Mouse (Mus musculus) stomach, embryonic 15.5 days (tissue): Measurements from ENCODE around the gene Trp53i11. TPM values are rescaled to one million over a fixed set of nuclear protein-coding genes. Genes with fewer than 3 reads are reported as not detected.

Source experiments
- ATAC-seq: fragments of 200-750 bp; cut with Nextera tagmentation; 2 replicates; pipeline ENCODE4 v1.8.0; 2017; ENCODE audit warnings: low read depth, moderate number of reproducible peaks, moderate TSS enrichment; ENCODE audit not compliant: insufficient read depth, low FRiP score
- H3K27ac ChIP-seq: fragments of 300-500 bp; sonication (generic); 2 replicates; pipeline ENCODE4 v1.5.1; 2015; ENCODE audit warnings: mild to moderate bottlenecking, inconsistent platforms
- H3K27me3 ChIP-seq: fragments of 300-500 bp; sonication (generic); replicated peaks from 2 replicates; pipeline ENCODE4 v1.6.1; 2015; ENCODE audit warnings: inconsistent platforms
- H3K36me3 ChIP-seq: fragments of 300-500 bp; sonication (generic); 2 replicates; pipeline ENCODE4 v1.6.1; 2015; ENCODE audit warnings: inconsistent platforms
- H3K4me1 ChIP-seq: fragments of 300-500 bp; sonication (generic); 2 replicates; pipeline ENCODE4 v1.6.1; 2015; ENCODE audit warnings: inconsistent platforms
- H3K4me2 ChIP-seq: fragments of 300-500 bp; sonication (generic); 2 replicates; pipeline ENCODE4 v1.6.1; 2015; ENCODE audit warnings: mild to moderate bottlenecking, inconsistent platforms
- H3K4me3 ChIP-seq: fragments of 300-500 bp; sonication (generic); replicated peaks from 2 replicates; pipeline ENCODE4 v1.5.1; 2015; ENCODE audit warnings: inconsistent platforms
- H3K9ac ChIP-seq: fragments of 300-500 bp; sonication (generic); 2 replicates; pipeline ENCODE4 v1.6.1; 2015; ENCODE audit warnings: inconsistent platforms
- H3K9me3 ChIP-seq: fragments of 300-500 bp; sonication (generic); 2 replicates; pipeline ENCODE4 v1.6.1; 2016; ENCODE audit warnings: inconsistent platforms
- WGBS: fragments of 180-500 bp; shearing (Covaris S2); methylation state at CpG from one replicate; pipeline ENCODE4 v1.1.7; 2015; 5-methylcytosine and 5-hydroxymethylcytosine counted together
- polyA plus RNA-seq: library from polyadenylated mRNA; unstranded; fragments of >200 nt; fragmentation: Nextera tagmentation; extraction: Ambion mirVana; gene quantifications from 2 replicates; pipeline ENCODE4 v1.2.1, GENCODE M21; 2015

Gene Trp53i11
- polyA plus RNA-seq, 1 experiment from 2014 or later, result 29.3 TPM

DNA sequence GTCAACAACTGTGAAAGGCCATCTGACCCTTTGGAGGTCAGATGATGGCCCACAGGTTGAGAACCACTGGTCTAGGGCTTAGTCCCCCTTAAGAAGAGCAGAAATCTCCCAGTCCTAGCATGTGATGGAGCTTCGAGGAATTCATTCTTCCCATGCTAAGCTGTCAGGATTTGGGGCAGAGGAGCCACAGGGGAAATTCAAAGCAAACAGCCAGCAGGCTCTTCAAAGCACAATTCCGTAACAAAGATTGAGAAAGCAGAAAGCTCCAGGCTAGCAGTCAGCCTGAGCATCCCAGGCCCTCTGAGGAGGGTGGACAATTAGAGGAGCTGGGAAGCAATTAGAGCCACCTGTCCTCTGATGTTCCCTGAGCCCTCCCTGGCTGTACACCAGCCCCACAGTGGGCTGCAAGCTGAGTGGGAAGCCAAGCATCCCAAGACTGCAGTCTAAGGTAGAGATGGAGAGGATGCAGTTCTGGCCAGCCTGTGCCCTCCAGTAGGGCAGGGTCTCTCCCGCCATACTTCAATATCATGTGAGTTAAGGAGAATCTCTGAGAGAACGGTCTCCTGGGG, 26.8 kb upstream of the Trp53i11 start:
- Histone ChIP-seq H3K4me3 (no peak overlapping the region), H3K36me3 (no peaks in the 10 kb centered on the region), H3K27me3 (no peaks in the 10 kb centered on the region), H3K4me1 (peaks cover 18% of the 10 kb centered on the region; the same call in 1 of the 2 replicates), H3K27ac (no peak overlapping the region), H3K9me3 (no peaks in the 10 kb centered on the region), H3K4me2 (no peak overlapping the region), H3K9ac (no peak overlapping the region)
- no peak for ATAC-seq
- 83% methylated on average over 4 of the region's 4 CpGs for WGBS

DNA sequence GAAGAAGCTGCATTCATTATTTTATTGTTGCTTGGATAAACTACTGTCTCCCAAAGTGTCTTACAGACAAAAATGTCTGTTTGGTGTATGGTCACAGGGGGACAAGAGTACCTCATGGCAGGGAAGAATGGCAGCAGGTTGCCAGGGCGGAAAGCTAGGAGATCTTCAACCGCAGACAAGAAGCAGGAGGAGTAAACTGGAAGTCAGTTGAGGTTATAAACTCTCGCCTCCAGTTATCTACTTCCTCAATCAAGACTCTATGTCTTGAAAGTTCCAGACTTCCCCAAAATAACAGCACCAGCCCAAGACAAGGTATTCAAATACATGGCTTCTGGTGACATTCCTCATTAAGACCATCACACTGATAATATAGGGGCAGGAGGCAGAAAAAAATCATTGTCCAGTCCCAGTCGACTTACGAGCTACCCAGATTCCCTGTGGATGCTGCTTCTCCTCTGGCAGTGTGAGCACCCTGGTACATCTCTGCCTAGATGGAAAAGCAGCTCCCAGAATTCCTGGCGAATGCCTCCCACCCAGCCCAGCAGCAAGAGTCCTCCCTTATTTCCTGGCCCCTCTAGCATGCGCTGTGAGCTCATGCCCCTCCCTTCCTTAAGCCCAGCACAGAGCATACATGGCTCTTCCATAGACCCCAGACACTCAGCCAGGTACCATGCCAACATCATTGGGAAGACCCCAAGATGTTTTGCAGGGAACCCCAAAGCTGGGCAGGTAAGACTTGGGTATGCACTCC, 25.3 kb upstream of the Trp53i11 start:
- Histone ChIP-seq H3K27ac (no peak overlapping the region), H3K9ac (no peak overlapping the region), H3K27me3 (no peaks in the 10 kb centered on the region), H3K36me3 (no peaks in the 10 kb centered on the region), H3K4me1 (peaks cover 18% of the 10 kb centered on the region; the same call in 1 of the 2 replicates), H3K4me2 (no peak overlapping the region), H3K4me3 (no peak overlapping the region), H3K9me3 (no peaks in the 10 kb centered on the region)
- WGBS, result 72% methylated on average over 7 of the region's 7 CpGs
- no peak for ATAC-seq

DNA sequence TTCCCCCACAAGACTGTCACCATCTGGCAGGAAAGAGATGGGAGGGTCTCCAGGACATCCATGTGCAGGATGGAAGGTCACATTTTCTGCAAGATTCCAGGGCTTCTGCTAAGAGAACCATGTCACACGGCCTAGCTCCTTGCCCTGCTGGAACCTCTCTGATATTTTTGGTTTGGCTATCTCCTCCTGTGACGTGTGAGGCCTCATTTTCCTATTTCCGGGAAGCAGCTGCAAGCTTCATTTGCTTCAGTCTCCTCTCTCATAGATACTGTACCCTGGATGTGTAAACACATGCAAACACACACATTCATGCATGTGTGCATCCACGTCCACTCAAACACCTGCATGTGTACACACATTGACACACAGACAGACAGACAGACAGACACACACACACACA, 24.6 kb upstream of the Trp53i11 start:
- no peak for ATAC-seq
- Histone ChIP-seq H3K9me3 (no peaks in the 10 kb centered on the region), H3K9ac (no peak overlapping the region), H3K27ac (no peak overlapping the region), H3K27me3 (no peaks in the 10 kb centered on the region), H3K36me3 (no peaks in the 10 kb centered on the region), H3K4me1 (peaks cover 18% of the 10 kb centered on the region; the same call in 1 of the 2 replicates), H3K4me3 (no peak overlapping the region), H3K4me2 (no peak overlapping the region)
- WGBS, result 49% methylated on average over 4 of the region's 4 CpGs

DNA sequence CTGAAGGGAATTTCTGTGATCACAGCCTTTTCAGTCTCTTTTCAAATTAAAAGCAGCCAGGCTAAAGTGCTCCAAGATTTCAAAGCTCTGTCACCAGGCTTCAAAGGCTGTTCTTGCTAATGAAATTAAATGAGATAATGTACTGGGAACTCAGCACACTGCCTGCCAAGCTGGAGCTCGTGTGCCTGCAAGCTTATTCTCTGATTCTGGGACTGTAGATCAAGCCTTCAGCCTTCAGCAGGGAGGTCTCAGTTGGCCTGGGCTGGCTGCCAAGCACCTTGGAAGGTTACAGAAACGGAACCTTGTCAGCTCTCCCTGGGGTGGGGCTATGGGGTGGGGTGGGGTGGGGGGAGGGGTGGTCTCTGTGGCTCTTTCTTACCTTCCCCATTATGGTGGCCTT, 24.0 kb upstream of the Trp53i11 start:
- Histone ChIP-seq H3K4me1 (peaks cover 18% of the 10 kb centered on the region; the same call in 1 of the 2 replicates), H3K27me3 (no peaks in the 10 kb centered on the region), H3K4me3 (no peak overlapping the region), H3K9me3 (no peaks in the 10 kb centered on the region), H3K9ac (no peak overlapping the region), H3K4me2 (no peak overlapping the region), H3K36me3 (no peaks in the 10 kb centered on the region), H3K27ac (peak overlapping the region; percentile 28; the same call in 1 of the 2 replicates)
- no peak for ATAC-seq
- WGBS, result 16% methylated on average over 2 of the region's 2 CpGs

DNA sequence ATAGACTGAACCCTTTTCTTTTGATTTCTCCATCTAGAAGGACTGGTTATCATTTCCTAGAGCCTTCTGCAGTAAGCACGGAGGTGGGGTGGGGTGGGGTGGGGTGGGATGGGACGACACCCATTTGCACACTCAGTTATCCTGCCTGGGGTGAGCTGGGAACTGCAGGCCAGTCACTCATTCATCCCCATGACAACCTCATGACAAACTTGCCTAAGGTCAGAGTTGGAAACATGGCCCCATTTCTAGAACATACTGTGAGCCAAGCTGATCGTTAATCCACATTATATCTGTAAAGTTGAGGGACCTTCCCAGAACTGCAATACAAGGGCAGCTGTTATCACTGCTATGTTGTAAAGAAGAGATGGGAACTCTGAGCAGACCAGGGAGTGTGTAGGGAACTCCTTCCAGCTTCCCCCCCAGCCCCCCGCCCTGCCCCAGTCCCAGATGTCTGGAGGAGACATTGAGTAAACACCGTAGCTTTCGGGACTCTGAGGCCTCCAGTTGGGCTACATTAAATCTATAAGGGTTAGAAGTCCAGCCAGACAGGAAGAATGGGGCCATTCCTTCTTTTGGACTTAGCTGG, 23.5 kb upstream of the Trp53i11 start:
- no peak for ATAC-seq
- H3K9me3 ChIP-seq, result no peaks in the 10 kb centered on the region
- H3K36me3 ChIP-seq, result no peaks in the 10 kb centered on the region
- H3K9ac ChIP-seq, result no peak overlapping the region
- no peak overlapping the region for H3K4me2 ChIP-seq
- no peaks in the 10 kb centered on the region for H3K27me3 ChIP-seq
- peaks cover 18% of the 10 kb centered on the region; the same call in 1 of the 2 replicates for H3K4me1 ChIP-seq
- H3K4me3 ChIP-seq, result no peak overlapping the region
- H3K27ac ChIP-seq, result no peak overlapping the region
- WGBS, result 46% methylated on average over 6 of the region's 6 CpGs

DNA sequence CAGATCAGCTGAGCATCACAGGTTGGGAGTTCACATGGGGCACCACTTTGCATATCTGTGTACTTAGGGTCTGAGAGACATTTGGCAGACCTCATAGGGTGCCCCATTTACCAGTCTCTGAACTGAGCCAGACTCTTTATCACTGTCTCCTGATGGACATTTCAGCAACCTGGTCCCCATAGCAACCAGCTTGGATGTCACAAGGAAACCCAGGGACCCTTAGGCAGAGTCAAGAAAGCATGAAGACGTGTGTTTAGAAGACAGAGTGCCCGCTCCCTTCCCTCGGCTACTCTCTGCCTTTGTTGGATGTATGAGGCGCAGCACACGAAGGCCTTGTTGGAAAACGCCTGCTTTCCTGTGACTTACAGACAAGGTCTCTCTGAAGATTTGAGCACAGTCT, 21.1 kb upstream of the Trp53i11 start:
- Histone ChIP-seq H3K27me3 (no peaks in the 10 kb centered on the region), H3K9ac (no peak overlapping the region), H3K27ac (no peak overlapping the region), H3K4me1 (peaks cover 22% of the 10 kb centered on the region; the same call in 1 of the 2 replicates), H3K4me3 (no peak overlapping the region), H3K9me3 (no peaks in the 10 kb centered on the region), H3K4me2 (no peak overlapping the region), H3K36me3 (no peaks in the 10 kb centered on the region)
- 73% methylated on average over 6 of the region's 6 CpGs for WGBS
- ATAC-seq, result no peak

DNA sequence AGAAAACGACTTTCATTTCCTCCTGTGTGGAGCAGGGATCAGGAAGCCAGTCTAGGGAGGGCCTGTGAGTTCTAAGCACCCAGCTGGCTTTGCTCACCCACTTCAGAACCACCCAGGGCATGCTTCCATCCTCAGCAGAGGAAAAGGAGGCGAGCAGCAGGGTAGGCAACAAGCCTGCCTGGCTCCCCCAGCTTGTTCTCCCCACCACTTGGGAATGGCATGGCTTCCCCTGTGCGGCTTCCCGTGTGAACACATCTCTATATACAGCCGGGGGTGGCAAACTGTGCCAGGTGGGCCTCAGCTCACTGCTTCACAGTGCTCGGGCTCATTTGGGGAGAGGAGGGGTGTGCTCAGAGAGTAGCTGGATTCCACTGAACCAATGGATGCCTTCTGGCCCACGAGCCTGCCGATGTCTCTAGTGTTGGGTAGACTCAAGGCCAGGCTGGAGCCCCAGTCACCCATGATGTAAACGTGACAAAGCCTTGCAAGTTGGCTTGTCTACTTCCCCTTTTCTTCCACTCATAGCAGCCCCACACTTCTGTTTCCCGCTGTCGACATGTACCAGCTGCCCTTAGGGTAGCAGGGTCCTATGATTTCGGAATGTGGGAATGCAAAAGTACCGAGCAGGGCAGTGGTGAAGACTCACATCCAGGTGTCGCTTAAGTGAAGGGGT, 20.5 kb upstream of the Trp53i11 start:
- WGBS, result 67% methylated on average over 14 of the region's 14 CpGs
- ATAC-seq, result no peak

DNA sequence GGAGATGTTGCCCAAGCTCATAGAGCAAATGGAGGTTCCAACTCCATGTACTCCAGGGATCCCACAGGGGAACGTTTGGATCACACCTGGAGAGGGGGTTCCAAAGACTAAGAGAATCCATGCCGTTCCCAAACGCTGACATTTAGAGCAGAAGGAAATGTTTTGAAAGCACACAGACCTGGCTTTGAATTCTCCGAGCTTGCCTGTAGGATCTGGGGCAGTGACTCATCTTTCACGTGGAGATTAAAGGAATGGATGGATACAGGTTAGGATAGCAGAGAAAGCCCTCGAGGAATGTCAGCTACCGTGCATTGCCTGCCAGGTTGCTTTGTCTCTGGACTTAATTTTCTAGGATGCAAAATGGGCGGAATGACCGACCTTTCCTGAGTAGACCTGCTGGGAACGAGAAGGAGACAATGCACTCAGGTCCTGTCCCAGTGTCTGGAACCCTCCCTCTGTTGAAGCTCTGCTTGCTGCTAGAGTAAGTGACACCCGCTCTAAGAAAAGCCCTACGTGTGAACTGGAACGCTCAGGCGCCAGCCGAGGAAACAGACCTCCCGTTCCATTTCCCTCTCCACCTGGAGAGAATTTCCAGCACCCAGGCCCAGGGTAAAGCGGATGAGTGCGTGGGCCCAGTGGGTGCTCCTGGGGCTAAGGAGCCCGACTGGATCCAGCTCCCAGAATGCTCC, 17.0 kb upstream of the Trp53i11 start:
- H3K9me3 ChIP-seq, result no peaks in the 10 kb centered on the region
- ATAC-seq, result no peak
- no peaks in the 10 kb centered on the region for H3K36me3 ChIP-seq
- peaks cover 26% of the 10 kb centered on the region for H3K4me1 ChIP-seq
- no peaks in the 10 kb centered on the region for H3K27me3 ChIP-seq
- no peak overlapping the region for H3K4me3 ChIP-seq
- no peak overlapping the region for H3K27ac ChIP-seq
- H3K4me2 ChIP-seq, result no peak overlapping the region
- H3K9ac ChIP-seq, result no peak overlapping the region
- 60% methylated on average over 19 of the region's 19 CpGs for WGBS

More for the DNA sequence above, 20.5 kb upstream of the Trp53i11 start:
- Histone ChIP-seq H3K36me3 (no peaks in the 10 kb centered on the region), H3K4me1 (peaks cover 26% of the 10 kb centered on the region), H3K4me2 (no peak overlapping the region), H3K9me3 (no peaks in the 10 kb centered on the region), H3K9ac (no peak overlapping the region), H3K4me3 (no peak overlapping the region), H3K27me3 (no peaks in the 10 kb centered on the region), H3K27ac (no peak overlapping the region)

DNA sequence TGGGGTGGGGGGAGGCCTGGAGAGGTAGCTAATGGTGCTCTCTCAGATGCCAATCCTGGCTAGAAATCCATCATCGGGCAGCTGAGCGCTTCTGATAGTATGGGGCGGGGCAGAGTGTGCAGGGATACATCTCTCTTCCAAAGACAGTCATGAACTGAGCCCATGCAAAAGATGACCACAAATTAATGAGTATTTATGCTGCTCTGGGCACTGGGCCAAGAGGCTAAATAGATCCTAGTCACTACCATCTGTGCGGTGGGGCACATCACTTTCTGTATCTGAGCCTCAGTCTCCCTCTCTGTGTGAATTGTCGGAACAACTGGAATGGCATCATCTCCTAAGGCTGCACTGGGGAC, 16.5 kb upstream of the Trp53i11 start:
- Histone ChIP-seq H3K4me3 (no peak overlapping the region), H3K9me3 (no peaks in the 10 kb centered on the region), H3K9ac (no peak overlapping the region), H3K4me1 (peaks cover 26% of the 10 kb centered on the region), H3K4me2 (no peak overlapping the region), H3K27me3 (no peaks in the 10 kb centered on the region), H3K27ac (no peak overlapping the region), H3K36me3 (no peaks in the 10 kb centered on the region)
- ATAC-seq, result no peak
- 59% methylated on average over 5 of the region's 5 CpGs for WGBS

DNA sequence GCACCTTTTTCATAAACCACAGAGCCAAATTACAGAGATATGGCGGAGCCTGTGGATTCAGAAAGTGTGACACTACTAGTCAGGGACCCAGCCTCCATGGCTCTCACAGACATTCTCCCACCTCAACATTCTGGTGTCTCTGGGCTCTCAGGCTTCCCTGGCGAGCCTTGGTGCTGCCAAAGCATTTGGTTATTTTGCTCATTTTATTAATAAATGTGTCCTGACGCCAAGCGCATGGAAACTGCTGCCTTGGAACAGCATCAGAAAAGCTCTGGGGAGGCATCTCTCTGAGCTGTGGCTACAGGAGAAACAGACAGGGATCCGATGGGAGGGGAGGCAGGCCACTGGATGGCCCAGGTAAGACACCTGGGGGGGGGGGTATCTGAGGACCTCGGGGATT, 15.4 kb upstream of the Trp53i11 start:
- no peaks in the 10 kb centered on the region for H3K9me3 ChIP-seq
- peaks cover 37% of the 10 kb centered on the region for H3K4me1 ChIP-seq
- 69% methylated on average over 6 of the region's 6 CpGs for WGBS

DNA sequence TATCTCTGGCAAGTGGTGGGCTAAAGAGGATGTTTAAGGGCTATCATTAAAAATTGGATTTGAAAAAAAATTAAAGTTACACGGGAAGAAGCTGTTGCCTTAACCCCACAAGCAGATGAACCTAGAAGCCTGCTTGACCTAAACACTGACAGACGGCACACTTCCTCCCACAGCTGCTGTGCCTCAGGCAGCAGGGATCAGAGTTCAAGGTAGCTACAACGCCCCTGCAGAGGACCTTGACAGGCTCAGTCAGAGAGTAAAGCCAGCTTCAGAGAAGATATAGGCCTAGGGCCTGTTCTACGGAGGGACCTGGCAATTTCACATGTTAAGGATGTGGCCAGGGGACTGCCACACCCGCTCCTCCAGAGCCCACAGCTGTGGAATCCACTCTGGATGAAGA, 14.9 kb upstream of the Trp53i11 start:
- ATAC-seq, result no peak
- no peaks in the 10 kb centered on the region for H3K9me3 ChIP-seq
- H3K4me1 ChIP-seq, result peaks cover 42% of the 10 kb centered on the region
- H3K9ac ChIP-seq, result no peak overlapping the region
- H3K4me2 ChIP-seq, result no peak overlapping the region
- no peak overlapping the region for H3K27ac ChIP-seq
- H3K36me3 ChIP-seq, result no peaks in the 10 kb centered on the region
- H3K27me3 ChIP-seq, result no peaks in the 10 kb centered on the region
- 47% methylated on average over 5 of the region's 5 CpGs for WGBS
- H3K4me3 ChIP-seq, result no peak overlapping the region

More for the DNA sequence above, 15.4 kb upstream of the Trp53i11 start:
- Histone ChIP-seq H3K27ac (no peak overlapping the region), H3K9ac (no peak overlapping the region), H3K4me3 (no peak overlapping the region), H3K4me2 (no peak overlapping the region), H3K27me3 (no peaks in the 10 kb centered on the region), H3K36me3 (no peaks in the 10 kb centered on the region)
- no peak for ATAC-seq
